Mouse (Mus musculus) liver, adult 2 months (tissue): ENCODE data around the gene Il22ra2. TPM values are rescaled to one million over a fixed set of nuclear protein-coding genes. Genes with fewer than 3 reads are reported as not detected.

Experiments used
- DNase-seq: peaks from one replicate; pipeline ENCODE4 v3.0.0-alpha.2; 2011; ENCODE audit warnings: low read depth, low spot score; ENCODE audit errors: extremely low read depth
- H3K27ac ChIP-seq: fragments of 200-500 bp; replicated peaks from 2 replicates; pipeline ENCODE4 v1.5.1; 2012; ENCODE audit warnings: low read depth, mild to moderate bottlenecking, control low read depth, inconsistent platforms, low read length; ENCODE audit not compliant: insufficient read depth
- H3K27me3 ChIP-seq: fragments of 200-500 bp; 2 replicates; pipeline ENCODE4 v1.6.1; 2012; ENCODE audit warnings: mild to moderate bottlenecking, moderate library complexity, low read length, inconsistent platforms; ENCODE audit not compliant: control insufficient read depth, insufficient read depth
- H3K36me3 ChIP-seq: fragments of 200-500 bp; 2 replicates; pipeline ENCODE4 v1.6.1; 2012; ENCODE audit warnings: low read length, inconsistent platforms; ENCODE audit not compliant: control insufficient read depth, insufficient read depth
- H3K4me1 ChIP-seq: fragments of 200-500 bp; 2 replicates; pipeline ENCODE4 v1.6.1; 2011; ENCODE audit warnings: low read length; ENCODE audit not compliant: control insufficient read depth, insufficient read depth
- H3K4me3 ChIP-seq: fragments of 200-500 bp; 2 replicates; pipeline ENCODE4 v1.5.1; 2011; ENCODE audit warnings: low read depth, mild to moderate bottlenecking, control low read depth, low read length, moderate library complexity; ENCODE audit not compliant: insufficient read depth
- H3K79me2 ChIP-seq: fragments of 200-500 bp; 2 replicates; pipeline ENCODE4 v1.6.1; 2012; ENCODE audit warnings: inconsistent platforms, mild to moderate bottlenecking, low read length, moderate library complexity; ENCODE audit not compliant: control insufficient read depth, insufficient read depth
- H3K9ac ChIP-seq: fragments of 200-500 bp; 2 replicates; pipeline ENCODE4 v1.6.1; 2012; ENCODE audit warnings: low read depth, mild to moderate bottlenecking, control low read depth, inconsistent platforms, low read length
- CTCF ChIP-seq: fragments of 200-500 bp; IDR thresholded peaks from 2 replicates; pipeline ENCODE4 v1.5.1; 2011; ENCODE audit warnings: low read depth, low read length, control low read depth
- POLR2A ChIP-seq: fragments of 200-500 bp; IDR thresholded peaks from 2 replicates; pipeline ENCODE4 v1.6.1; 2011; ENCODE audit warnings: low read length, control low read depth; ENCODE audit not compliant: insufficient read depth; ENCODE audit errors: extremely low read depth
- WGBS: fragments of 180-500 bp; shearing (Covaris S2); methylation state at CpG from one replicate; pipeline ENCODE4 v1.1.7; 2018; 5-methylcytosine and 5-hydroxymethylcytosine counted together
- polyA plus RNA-seq: library from polyadenylated mRNA; depleted of rRNA; stranded (reverse); fragments of >200 nt; gene quantifications from 2 replicates; pipeline ENCODE4 v1.2.3, GENCODE M21; 2012; rRNA removed
- total RNA-seq: library from RNA; depleted of rRNA; stranded (reverse); fragments of >200 nt; gene quantifications from 2 replicates; pipeline ENCODE4 v1.2.3, GENCODE M21; 2014; rRNA removed

The Il22ra2 gene
- total RNA-seq, result not detected in 2 replicates
- polyA plus RNA-seq, result not detected in 2 replicates

GRCm38 (mm10) chr10:19621408-19622048 lies at the start of gene Il22ra2:
Il22ra2 (plus strand) TSS chr10:19621998.
- no peak for DNase-seq
- no peak for TF ChIP-seq CTCF
- no peak for TF ChIP-seq POLR2A
- H3K79me2 ChIP-seq, result no peaks in the 10 kb centered on the region
- no peak within 1 kb of the TSS for H3K27ac ChIP-seq
- no peak within 1 kb of the TSS for H3K9ac ChIP-seq
- no peak within 1 kb of the TSS for H3K4me3 ChIP-seq
- no peaks in the 10 kb centered on the region for H3K27me3 ChIP-seq
- H3K36me3 ChIP-seq, result no peaks in the 10 kb centered on the region
- 89% methylated on average over 2 of the region's 2 CpGs for WGBS
- H3K4me1 ChIP-seq, result no peaks in the 10 kb centered on the region

DNA sequence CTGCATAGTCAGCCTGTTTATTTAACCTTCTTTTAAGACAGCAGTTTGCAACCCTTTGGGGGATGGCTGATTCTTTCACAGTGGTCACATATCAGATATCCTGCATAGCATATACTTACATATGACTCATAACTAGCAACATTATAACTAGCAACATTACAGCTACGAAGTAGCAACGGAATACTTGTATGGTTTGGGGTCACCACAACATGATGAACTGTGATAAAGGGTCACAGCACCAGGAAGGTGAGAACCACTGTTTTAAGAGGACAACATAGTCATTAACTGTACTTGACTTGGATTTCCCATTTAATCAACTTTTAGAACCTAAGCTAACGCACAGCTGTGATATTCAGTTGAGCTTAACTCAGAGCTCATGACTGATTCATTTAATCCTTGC lies 44.2 kb upstream of the Il22ra2 start:
- no peak overlapping the region for H3K4me3 ChIP-seq
- DNase-seq, result no peak
- no peaks in the 10 kb centered on the region for H3K79me2 ChIP-seq
- no peak overlapping the region for H3K9ac ChIP-seq
- no peaks in the 10 kb centered on the region for H3K27me3 ChIP-seq
- H3K36me3 ChIP-seq, result no peaks in the 10 kb centered on the region
- TF ChIP-seq CTCF (no peak), POLR2A (no peak)
- WGBS, result 93% methylated on average over 3 of the region's 3 CpGs
- H3K4me1 ChIP-seq, result no peaks in the 10 kb centered on the region
- H3K27ac ChIP-seq, result no peak overlapping the region

DNA sequence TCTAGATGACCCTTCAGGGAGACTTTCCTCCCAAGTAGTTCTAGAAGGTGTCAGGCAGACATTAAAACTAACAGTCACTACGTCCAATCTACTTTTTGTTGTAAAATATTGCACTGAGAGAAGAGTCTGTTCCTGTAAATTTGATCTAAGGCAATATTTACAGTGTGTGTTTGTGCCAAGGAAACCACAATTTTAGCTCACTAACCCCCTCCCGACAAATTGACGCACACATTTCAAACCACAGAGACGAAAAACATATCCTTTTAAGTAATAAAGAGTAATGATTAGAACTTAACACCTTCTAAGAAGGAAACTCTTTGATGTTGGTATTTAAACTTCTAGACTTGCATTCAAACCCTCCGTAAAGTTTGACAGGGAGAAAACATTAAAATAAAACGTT lies 43.8 kb upstream of the Il22ra2 start:
- TF ChIP-seq POLR2A (no peak), CTCF (no peak)
- Histone ChIP-seq H3K27me3 (no peaks in the 10 kb centered on the region), H3K79me2 (no peaks in the 10 kb centered on the region), H3K36me3 (no peaks in the 10 kb centered on the region), H3K27ac (no peak overlapping the region), H3K9ac (no peak overlapping the region), H3K4me3 (no peak overlapping the region), H3K4me1 (no peaks in the 10 kb centered on the region)
- no peak for DNase-seq
- 91% methylated on average over 6 of the region's 6 CpGs for WGBS

- Histone ChIP-seq H3K4me3 (no peak overlapping the region), H3K27me3 (no peaks in the 10 kb centered on the region), H3K79me2 (no peaks in the 10 kb centered on the region), H3K4me1 (no peaks in the 10 kb centered on the region), H3K9ac (no peak overlapping the region), H3K27ac (no peak overlapping the region), H3K36me3 (no peaks in the 10 kb centered on the region)
- no peak for TF ChIP-seq CTCF
- no peak for TF ChIP-seq POLR2A
- WGBS, result 80% methylated on average over 9 of the region's 9 CpGs
- no peak for DNase-seq
Measured at GRCm38 (mm10) chr10:19578409-19578986, 43.3 kb upstream of the Il22ra2 start.

- no peak for TF ChIP-seq POLR2A
- TF ChIP-seq CTCF, result no peak
- H3K4me1 ChIP-seq, result no peaks in the 10 kb centered on the region
- no peak overlapping the region for H3K4me3 ChIP-seq
- H3K79me2 ChIP-seq, result no peaks in the 10 kb centered on the region
- H3K9ac ChIP-seq, result no peak overlapping the region
- DNase-seq, result no peak
- 28% methylated on average over 3 of the region's 3 CpGs for WGBS
- H3K27me3 ChIP-seq, result no peaks in the 10 kb centered on the region
- no peak overlapping the region for H3K27ac ChIP-seq
- H3K36me3 ChIP-seq, result no peaks in the 10 kb centered on the region
Measured at GRCm38 (mm10) chr10:19580660-19581059, 41.1 kb upstream of the Il22ra2 start.
